Mouse (Mus musculus) heart, postnatal 0 days (tissue): ENCODE measurements at regions not wholly inside any gene's neighbourhood (a gene's known extent, or its start where the extent isn't known, plus 50 kb on each side); places are given as distances from the start of the nearest gene placed in this dataset.
"Not testable (repeated sequence)": the region's sequence is repeated elsewhere in the genome, so short reads cannot be mapped to it uniquely, and the experiment has no call there.

Experiments used
- ATAC-seq: fragments of 200-750 bp; cut with Nextera tagmentation; 2 replicates; pipeline ENCODE4 v1.8.0; 2017; ENCODE audit warnings: low read depth, moderate number of reproducible peaks, moderate library complexity; ENCODE audit not compliant: insufficient read depth
- DNase-seq: peaks from one replicate; pipeline ENCODE4 v3.0.0-alpha.2; 2016; ENCODE audit warnings: low spot score
- H3K27ac ChIP-seq: fragments of 300-500 bp; sonication (generic); 2 replicates; pipeline ENCODE4 v1.5.1; 2014; ENCODE audit warnings: low read depth, mild to moderate bottlenecking
- H3K27me3 ChIP-seq: fragments of 300-500 bp; sonication (generic); 2 replicates; pipeline ENCODE4 v1.6.1; 2014; ENCODE audit warnings: low read length, mixed read lengths; ENCODE audit not compliant: control insufficient read depth, insufficient read depth
- H3K36me3 ChIP-seq: fragments of 300-500 bp; sonication (generic); replicated peaks from 2 replicates; pipeline ENCODE4 v1.6.1; 2014; ENCODE audit warnings: low read length, mixed read lengths; ENCODE audit not compliant: control insufficient read depth, insufficient read depth
- H3K4me1 ChIP-seq: fragments of 300-500 bp; sonication (generic); 2 replicates; pipeline ENCODE4 v1.6.1; 2014; ENCODE audit warnings: antibody characterized with exemption; ENCODE audit not compliant: control insufficient read depth, insufficient read depth
- H3K4me2 ChIP-seq: fragments of 300-500 bp; sonication (generic); 2 replicates; pipeline ENCODE4 v1.6.1; 2014; ENCODE audit warnings: low read depth, mild to moderate bottlenecking, low read length, moderate library complexity
- H3K4me3 ChIP-seq: fragments of 300-500 bp; sonication (generic); 2 replicates; pipeline ENCODE4 v1.5.1; 2014; ENCODE audit warnings: low read depth, low read length
- H3K9ac ChIP-seq: fragments of 300-500 bp; sonication (generic); replicated peaks from 2 replicates; pipeline ENCODE4 v1.6.1; 2014; ENCODE audit warnings: low read depth, low read length, mixed read lengths
- H3K9me3 ChIP-seq: fragments of 300-500 bp; sonication (generic); replicated peaks from 2 replicates; pipeline ENCODE4 v1.6.1; 2016; ENCODE audit warnings: low read length; ENCODE audit not compliant: control insufficient read depth
- CTCF ChIP-seq: IDR thresholded peaks from 2 replicates; pipeline ENCODE4 v1.5.1; 2016; ENCODE audit warnings: antibody characterized with exemption, control low read depth, low read depth
- EP300 ChIP-seq: IDR thresholded peaks from 2 replicates; pipeline ENCODE4 v1.6.1; 2016; ENCODE audit warnings: antibody characterized with exemption, low read depth
- WGBS: fragments of 180-500 bp; shearing (Covaris S2); extraction: QIAGEN DNeasy Blood & Tissue Kit; methylation state at CpG from one replicate; pipeline ENCODE4 v1.1.7; 2014; 5-methylcytosine and 5-hydroxymethylcytosine counted together

DNA sequence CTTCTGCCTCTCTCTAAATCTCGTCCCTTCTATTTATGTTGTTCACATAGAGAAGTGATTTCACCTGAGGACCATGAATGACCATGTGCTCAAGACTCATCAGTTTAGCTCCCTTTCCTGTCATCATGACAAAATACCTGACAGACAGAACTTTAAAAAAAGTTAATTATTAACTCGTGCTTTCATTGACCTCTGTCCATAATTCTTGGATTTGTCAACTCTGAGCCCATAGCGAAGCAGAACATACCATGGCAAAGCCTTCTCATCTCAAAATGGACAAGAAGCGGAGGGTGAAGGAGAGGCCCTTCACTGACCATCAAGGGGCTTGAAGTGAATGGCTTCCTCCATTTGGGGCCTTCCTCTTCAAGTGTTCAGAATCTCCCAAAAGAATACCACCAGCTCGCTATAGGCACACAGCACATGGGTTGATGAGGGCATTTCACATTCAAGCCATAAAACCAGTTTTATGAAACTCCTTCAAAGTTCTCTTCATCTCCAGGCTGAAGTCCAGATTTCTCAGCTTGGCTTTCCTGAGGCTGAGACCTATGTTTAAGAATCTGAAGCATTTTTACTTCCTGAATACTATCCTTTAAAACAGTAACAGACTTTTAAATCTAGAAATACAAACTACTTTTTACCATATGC lies 144.0 kb upstream of the P2ry1 start:
- Histone ChIP-seq H3K4me3 (no peak overlapping the region), H3K4me1 (no peaks in the 10 kb centered on the region), H3K27me3 (no peaks in the 10 kb centered on the region), H3K9ac (no peak overlapping the region), H3K36me3 (no peaks in the 10 kb centered on the region), H3K27ac (no peak overlapping the region), H3K4me2 (no peak overlapping the region), H3K9me3 (no peaks in the 10 kb centered on the region)
- ATAC-seq (no peak), DNase-seq (no peak)
- TF ChIP-seq EP300 (no peak), CTCF (no peak)
- WGBS, result 73% methylated on average over 5 of the region's 5 CpGs

DNA sequence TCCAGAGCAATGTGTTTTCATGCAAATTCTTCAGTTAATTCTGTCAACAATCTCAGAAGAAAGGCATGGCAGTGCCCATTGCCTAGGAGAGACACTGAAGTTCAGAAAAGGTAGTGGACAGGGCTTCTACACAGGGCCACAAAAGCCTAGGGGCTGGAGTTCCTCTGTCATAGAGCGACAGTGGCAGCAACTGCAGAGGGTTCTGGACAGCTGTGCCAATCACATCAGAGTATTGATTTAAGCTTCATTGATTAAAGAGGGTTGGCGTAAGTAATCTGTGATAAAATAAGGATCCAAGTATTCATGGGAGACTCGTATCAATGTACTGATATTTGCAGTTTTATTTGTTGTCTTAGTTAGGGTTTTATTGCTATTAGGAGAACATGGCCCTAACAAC lies 143.5 kb upstream of the P2ry1 start:
- H3K9ac ChIP-seq, result no peak overlapping the region
- H3K4me3 ChIP-seq, result no peak overlapping the region
- ATAC-seq, result no peak
- H3K27ac ChIP-seq, result no peak overlapping the region
- H3K4me1 ChIP-seq, result no peaks in the 10 kb centered on the region
- no peak overlapping the region for H3K4me2 ChIP-seq
- TF ChIP-seq EP300, result no peak
- no peak for TF ChIP-seq CTCF
- H3K36me3 ChIP-seq, result no peaks in the 10 kb centered on the region
- 85% methylated on average over 3 of the region's 3 CpGs for WGBS
- no peaks in the 10 kb centered on the region for H3K9me3 ChIP-seq
- H3K27me3 ChIP-seq, result no peaks in the 10 kb centered on the region
- DNase-seq, result no peak

DNA sequence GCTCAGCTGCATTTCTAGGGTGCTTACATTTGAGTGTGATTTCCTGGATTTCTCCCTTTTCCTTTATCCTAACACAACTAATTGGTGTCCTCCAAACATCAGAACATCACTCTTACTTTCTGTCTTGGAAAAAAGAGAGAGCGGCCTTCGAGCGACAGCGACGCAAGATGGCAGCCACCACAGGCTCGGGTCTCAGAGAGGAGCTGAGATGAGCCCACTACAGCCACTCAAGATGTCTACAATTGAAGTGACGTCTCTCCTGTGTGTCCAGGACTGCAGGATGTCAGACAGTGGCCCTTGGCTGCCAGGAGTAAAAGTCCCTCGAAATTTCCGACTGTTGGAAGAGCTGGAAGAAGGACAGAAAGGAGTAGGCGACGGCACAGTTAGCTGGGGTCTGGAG lies 125.7 kb upstream of the P2ry1 start:
- not testable (repeated sequence) for ATAC-seq, H3K27ac ChIP-seq, H3K36me3 ChIP-seq, H3K4me1 ChIP-seq, H3K9me3 ChIP-seq, H3K9ac ChIP-seq, H3K27me3 ChIP-seq, DNase-seq, H3K4me2 ChIP-seq, H3K4me3 ChIP-seq
- 81% methylated on average over 11 of the region's 11 CpGs for WGBS

DNA sequence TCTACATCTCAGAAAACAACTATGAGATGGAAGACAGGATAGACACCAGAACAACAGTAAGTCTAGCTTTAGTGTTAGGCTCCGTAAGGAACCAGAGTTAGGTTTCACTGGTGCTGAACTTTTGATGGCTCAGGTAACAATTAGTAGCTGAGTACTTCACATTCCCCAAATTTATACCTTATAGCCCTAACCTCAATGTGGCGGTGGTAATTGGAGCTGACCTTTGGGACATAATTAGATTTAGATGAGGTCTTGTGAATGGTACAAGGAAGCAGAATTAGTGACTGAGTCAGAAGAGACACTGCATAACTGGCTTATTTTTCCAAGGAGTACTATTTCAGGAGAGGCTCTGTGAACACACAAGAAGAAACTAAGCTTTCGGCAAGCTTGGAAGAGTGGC lies 123.7 kb upstream of the P2ry1 start:
- Histone ChIP-seq H3K27me3 (no peaks in the 10 kb centered on the region), H3K9ac (no peak overlapping the region), H3K27ac (no peak overlapping the region), H3K9me3 (no peaks in the 10 kb centered on the region), H3K4me3 (no peak overlapping the region), H3K36me3 (no peaks in the 10 kb centered on the region), H3K4me2 (no peak overlapping the region), H3K4me1 (no peaks in the 10 kb centered on the region)
- TF ChIP-seq CTCF (no peak), EP300 (no peak)
- no peak for DNase-seq
- 85% methylated on average over 3 of the region's 3 CpGs for WGBS
- ATAC-seq, result no peak

DNA sequence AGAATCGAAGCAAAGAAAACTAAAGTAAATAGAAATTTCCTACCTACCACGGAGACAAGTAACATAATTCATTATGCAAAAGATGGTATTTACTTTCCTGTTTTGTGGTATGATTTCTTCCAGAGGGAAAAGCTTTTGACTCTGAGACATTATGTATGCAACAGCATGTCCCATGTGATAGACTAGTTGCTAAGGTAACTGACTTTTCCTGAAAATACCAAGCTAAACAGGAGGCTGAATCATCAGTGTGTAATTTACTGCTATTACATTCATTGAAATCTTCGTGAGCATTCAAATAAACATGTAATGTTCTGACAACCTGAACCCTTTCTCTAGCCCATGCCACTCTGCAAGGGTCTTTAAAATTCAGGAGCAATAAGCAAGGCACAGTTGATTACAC lies 118.6 kb upstream of the P2ry1 start:
- Histone ChIP-seq H3K27ac (no peak overlapping the region), H3K4me1 (no peaks in the 10 kb centered on the region), H3K9ac (no peak overlapping the region), H3K4me3 (no peak overlapping the region), H3K9me3 (no peaks in the 10 kb centered on the region), H3K4me2 (no peak overlapping the region), H3K27me3 (no peaks in the 10 kb centered on the region), H3K36me3 (no peaks in the 10 kb centered on the region)
- no peak for DNase-seq
- no peak for TF ChIP-seq CTCF
- TF ChIP-seq EP300, result no peak
- ATAC-seq, result no peak
- 50% methylated on average over 3 of the region's 3 CpGs for WGBS

DNA sequence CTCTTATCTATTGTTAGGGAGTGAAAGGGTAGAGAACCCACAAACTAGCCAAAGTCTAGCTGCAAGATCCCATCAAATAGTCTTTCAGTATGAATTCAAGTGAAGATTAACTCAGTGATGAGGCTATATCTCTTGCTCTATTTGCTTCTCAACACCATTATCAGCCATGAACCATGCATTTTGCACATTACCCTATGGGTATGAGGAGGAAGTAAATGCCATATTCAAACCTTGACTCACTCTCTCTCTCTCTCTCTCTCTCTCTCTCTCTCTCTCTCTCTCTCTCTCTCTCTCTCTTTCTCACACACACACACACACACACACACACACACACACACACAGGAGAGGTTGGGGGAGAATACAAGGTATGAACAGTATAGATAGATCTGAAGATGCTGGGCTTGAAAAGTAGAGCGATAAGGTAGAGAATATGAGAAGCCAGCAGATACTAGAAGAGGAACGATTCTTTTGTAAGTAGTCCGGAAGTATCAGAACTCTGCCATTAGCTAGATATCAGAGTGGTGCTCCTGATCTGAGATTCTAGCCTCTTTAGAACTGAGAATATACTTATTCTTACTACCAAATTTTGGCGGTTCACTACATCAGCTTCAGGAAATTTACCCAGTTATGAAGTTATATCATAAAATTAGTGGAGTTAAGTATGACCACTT lies 113.3 kb upstream of the P2ry1 start:
- H3K4me3 ChIP-seq, result no peak overlapping the region
- WGBS, result 86% methylated on average over 4 of the region's 4 CpGs
- no peak overlapping the region for H3K9ac ChIP-seq
- TF ChIP-seq CTCF (no peak), EP300 (no peak)
- H3K27me3 ChIP-seq, result no peaks in the 10 kb centered on the region
- no peaks in the 10 kb centered on the region for H3K36me3 ChIP-seq
- no peak overlapping the region for H3K4me2 ChIP-seq
- no peak for DNase-seq
- no peak overlapping the region for H3K27ac ChIP-seq
- no peaks in the 10 kb centered on the region for H3K4me1 ChIP-seq
- ATAC-seq, result no peak
- H3K9me3 ChIP-seq, result no peaks in the 10 kb centered on the region
